Mouse (Mus musculus) monocyte, adult 2 months (primary cell): ENCODE data around the gene Il4ra.

Experiments
- DNase-seq, 2 experiments: peaks; one replicate each; pipeline ENCODE4 v3.0.0; 2022; ENCODE audit warnings: low spot score in 2 of 2, low read depth in 1 of 2

Gene Il4ra

GRCm38 (mm10) chr7:125549916-125550315 is 2.0 kb upstream of the Il4ra start:
- DNase-seq: no peak

GRCm38 (mm10) chr7:125550881-125551381 is 989 bp upstream of the Il4ra start:
- no peak for DNase-seq

- no peak for DNase-seq
Measured at GRCm38 (mm10) chr7:125552851-125553555, 1.1 kb downstream of the Il4ra start.

GRCm38 (mm10) chr7:125553653-125554428 is 1.9 kb downstream of the Il4ra start:
- DNase-seq: no peak

- DNase-seq: no peak
Measured at GRCm38 (mm10) chr7:125554456-125555114, 2.7 kb downstream of the Il4ra start.

GRCm38 (mm10) chr7:125555351-125555872 is 3.5 kb downstream of the Il4ra start:
- DNase-seq: peak; percentile 67 to 74

GRCm38 (mm10) chr7:125556096-125556495 is 4.2 kb downstream of the Il4ra start:
- no peak for DNase-seq

- no peak for DNase-seq
Measured at GRCm38 (mm10) chr7:125556865-125557264, 4.9 kb downstream of the Il4ra start.

- DNase-seq: no peak
Measured at GRCm38 (mm10) chr7:125558401-125558945, 6.6 kb downstream of the Il4ra start.

GRCm38 (mm10) chr7:125558997-125559396 is 7.1 kb downstream of the Il4ra start:
- DNase-seq: no peak

GRCm38 (mm10) chr7:125559537-125559936 is 7.6 kb downstream of the Il4ra start:
- DNase-seq: no peak

GRCm38 (mm10) chr7:125560146-125560785 is 8.3 kb downstream of the Il4ra start:
- DNase-seq: no peak

- peak; percentile 58 to 81 for DNase-seq
Measured at GRCm38 (mm10) chr7:125561085-125561690, 9.3 kb downstream of the Il4ra start.

- no peak for DNase-seq
Measured at GRCm38 (mm10) chr7:125562413-125562812, 10.5 kb downstream of the Il4ra start.

- DNase-seq: no peak
Measured at GRCm38 (mm10) chr7:125563093-125563492, 11.2 kb downstream of the Il4ra start.

- no peak for DNase-seq
Measured at GRCm38 (mm10) chr7:125564316-125565024, 12.6 kb downstream of the Il4ra start.

- no peak for DNase-seq
Measured at GRCm38 (mm10) chr7:125565516-125566285, 13.8 kb downstream of the Il4ra start.

- no peak for DNase-seq
Measured at GRCm38 (mm10) chr7:125566420-125566819, 14.5 kb downstream of the Il4ra start.

GRCm38 (mm10) chr7:125568888-125569287 is 17.0 kb downstream of the Il4ra start:
- DNase-seq: no peak
